Mouse (Mus musculus) forebrain, embryonic 10.5 days (tissue): ENCODE measurements around the gene Nit1. TPM values are rescaled to one million over a fixed set of nuclear protein-coding genes. Genes with fewer than 3 reads are reported as not detected.
"Not testable (repeated sequence)": the region's sequence is repeated elsewhere in the genome, so short reads cannot be mapped to it uniquely, and the experiment has no call there.

ENCODE experiments used
- DNase-seq: peaks from one replicate; pipeline ENCODE4 v3.0.0-alpha.2; 2017; ENCODE audit warnings: low spot score; ENCODE audit errors: extremely low spot score
- H3K27ac ChIP-seq: fragments of 300-500 bp; sonication (generic); 2 replicates; pipeline ENCODE4 v1.5.1; 2016; ENCODE audit warnings: mild to moderate bottlenecking
- H3K27me3 ChIP-seq: fragments of 300-500 bp; sonication (generic); 2 replicates; pipeline ENCODE4 v1.6.1; 2016; ENCODE audit warnings: mild to moderate bottlenecking; ENCODE audit not compliant: poor library complexity, severe bottlenecking
- H3K36me3 ChIP-seq: fragments of 300-500 bp; sonication (generic); replicated peaks from 2 replicates; pipeline ENCODE4 v1.6.1; 2016; ENCODE audit warnings: mild to moderate bottlenecking, moderate library complexity
- H3K4me1 ChIP-seq: fragments of 300-500 bp; sonication (generic); 2 replicates; pipeline ENCODE4 v1.6.1; 2016
- H3K4me3 ChIP-seq: fragments of 300-500 bp; sonication (generic); 2 replicates; pipeline ENCODE4 v1.5.1; 2016; ENCODE audit warnings: mild to moderate bottlenecking, moderate library complexity
- H3K9me3 ChIP-seq: fragments of 300-500 bp; sonication (generic); 2 replicates; pipeline ENCODE4 v1.6.1; 2016; ENCODE audit warnings: mild to moderate bottlenecking, moderate library complexity
- WGBS: fragments of 180-500 bp; shearing (Covaris S2); methylation state at CpG from one replicate; pipeline ENCODE4 v1.1.7; 2016; 5-methylcytosine and 5-hydroxymethylcytosine counted together
- polyA plus RNA-seq: library from polyadenylated mRNA; unstranded; fragments of >200 nt; fragmentation: Nextera tagmentation; extraction: Ambion mirVana; gene quantifications from 2 replicates; pipeline ENCODE4 v1.2.1, GENCODE M21; 2016

Gene Nit1
- polyA plus RNA-seq, 1 experiment from 2014 or later = 38.0 TPM

- no peak for DNase-seq
- Histone ChIP-seq H3K27ac (no peak overlapping the region), H3K4me3 (no peak overlapping the region), H3K36me3 (no peaks in the 10 kb centered on the region), H3K9me3 (no peaks in the 10 kb centered on the region), H3K27me3 (0 out of 2 replicates have a peak, but pooled peaks cover 4% of the 10 kb centered on the region), H3K4me1 (no peaks in the 10 kb centered on the region)
- 77% methylated on average over 2 of the region's 2 CpGs for WGBS
Measured at GRCm38 (mm10) chr1:171309321-171309720, 36.1 kb downstream of the Nit1 start.

DNA sequence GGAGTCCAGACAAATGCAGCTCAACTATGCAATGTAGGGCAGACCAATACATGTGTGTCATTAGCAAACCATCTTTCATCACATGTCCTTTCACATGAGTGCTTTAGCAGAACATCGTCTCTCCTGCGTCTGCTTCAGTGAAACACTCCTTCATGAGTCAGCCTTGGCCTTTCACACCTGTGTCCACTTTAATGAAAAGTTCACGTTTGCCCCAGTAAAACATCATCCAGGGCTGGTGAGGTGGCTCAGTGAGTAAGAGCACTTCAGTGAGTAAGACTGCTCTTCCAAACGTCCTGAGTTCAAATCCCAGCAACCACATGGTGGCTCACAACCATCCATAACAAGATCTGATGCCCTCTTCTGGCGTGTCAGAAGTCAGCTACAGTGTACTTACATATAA, 39.3 kb downstream of the Nit1 start:
- H3K9me3 ChIP-seq, H3K36me3 ChIP-seq, DNase-seq, H3K27ac ChIP-seq, H3K4me1 ChIP-seq, H3K4me3 ChIP-seq, H3K27me3 ChIP-seq: not testable (repeated sequence)
- 77% methylated on average over 5 of the region's 5 CpGs for WGBS

DNA sequence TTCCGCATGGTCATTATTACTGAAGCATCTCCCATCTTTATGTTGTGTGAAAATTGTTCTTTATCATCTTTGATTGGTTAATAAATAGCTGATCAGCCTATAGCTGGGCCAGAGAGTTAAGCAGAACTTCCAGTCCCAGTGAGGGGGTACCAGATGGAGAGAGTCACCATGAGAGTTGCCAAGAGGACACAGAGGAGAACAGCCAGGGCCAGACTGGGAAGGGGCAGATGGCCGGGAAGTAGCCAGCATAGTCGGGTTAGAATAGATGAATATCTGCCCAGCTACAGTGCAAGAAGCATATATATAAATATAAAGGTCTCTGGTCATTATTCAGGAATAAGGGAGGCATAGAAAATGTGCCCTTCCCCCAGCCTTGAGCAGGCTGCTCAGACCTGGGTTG, 47.2 kb downstream of the Nit1 start:
- DNase-seq = no peak
- H3K27me3 ChIP-seq = peaks cover 32% of the 10 kb centered on the region
- no peak overlapping the region for H3K4me3 ChIP-seq
- no peak overlapping the region for H3K27ac ChIP-seq
- no peaks in the 10 kb centered on the region for H3K36me3 ChIP-seq
- 65% methylated on average over 3 of the region's 3 CpGs for WGBS
- peaks cover 9% of the 10 kb centered on the region for H3K4me1 ChIP-seq
- no peaks in the 10 kb centered on the region for H3K9me3 ChIP-seq

GRCm38 (mm10) chr1:171295063-171295402, 50.4 kb downstream of the Nit1 start:
- H3K27ac ChIP-seq = peak overlapping the region; percentile 99
- H3K27me3 ChIP-seq = peaks cover 32% of the 10 kb centered on the region
- no peaks in the 10 kb centered on the region for H3K9me3 ChIP-seq
- H3K4me3 ChIP-seq = peak overlapping the region; percentile 84
- WGBS = 16% methylated on average over 3 of the region's 3 CpGs
- peaks cover 8% of the 10 kb centered on the region for H3K36me3 ChIP-seq
- H3K4me1 ChIP-seq = peaks cover 20% of the 10 kb centered on the region
- DNase-seq = no peak

GRCm38 (mm10) chr1:171294298-171295062, 51.0 kb downstream of the Nit1 start, which contains the start of gene Ufc1:
TSS of gene Ufc1 (minus strand) at chr1:171295024.
- peaks cover 32% of the 10 kb centered on the region for H3K27me3 ChIP-seq
- peaks cover 13% of the 10 kb centered on the region for H3K36me3 ChIP-seq
- no peaks in the 10 kb centered on the region for H3K9me3 ChIP-seq
- WGBS = under 1% methylated on average over 42 of the region's 42 CpGs
- DNase-seq = peak; percentile 86
- peaks cover 20% of the 10 kb centered on the region for H3K4me1 ChIP-seq
- H3K4me3 ChIP-seq = peak within 1 kb of the TSS; percentile 84
- H3K27ac ChIP-seq = peak within 1 kb of the TSS; percentile 99

DNA sequence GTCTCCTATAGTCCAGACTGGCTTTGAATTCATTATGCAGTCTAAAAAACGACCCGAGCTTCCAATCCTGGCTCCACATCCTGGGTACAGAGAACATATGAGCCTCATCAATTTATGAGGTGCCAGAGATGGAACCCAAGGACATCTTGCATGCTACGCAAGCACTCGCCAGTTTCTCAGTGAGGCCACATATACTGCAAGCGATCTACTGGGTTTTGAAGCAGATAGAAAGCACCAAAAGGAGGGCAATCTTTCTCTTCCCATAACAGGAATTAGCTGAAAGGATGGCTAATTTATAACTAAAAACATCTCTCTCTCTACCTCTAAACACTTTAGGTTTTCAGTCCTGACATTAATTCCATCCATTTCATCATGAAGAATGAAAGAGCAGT, 51.5 kb downstream of the Nit1 start:
- H3K36me3 ChIP-seq = peaks cover 19% of the 10 kb centered on the region
- H3K27me3 ChIP-seq = peaks cover 32% of the 10 kb centered on the region
- DNase-seq = no peak
- H3K9me3 ChIP-seq = no peaks in the 10 kb centered on the region
- peak overlapping the region; percentile 84 for H3K4me3 ChIP-seq
- H3K27ac ChIP-seq = peak overlapping the region; percentile 99
- 53% methylated on average over 5 of the region's 5 CpGs for WGBS
- H3K4me1 ChIP-seq = peaks cover 20% of the 10 kb centered on the region

DNA sequence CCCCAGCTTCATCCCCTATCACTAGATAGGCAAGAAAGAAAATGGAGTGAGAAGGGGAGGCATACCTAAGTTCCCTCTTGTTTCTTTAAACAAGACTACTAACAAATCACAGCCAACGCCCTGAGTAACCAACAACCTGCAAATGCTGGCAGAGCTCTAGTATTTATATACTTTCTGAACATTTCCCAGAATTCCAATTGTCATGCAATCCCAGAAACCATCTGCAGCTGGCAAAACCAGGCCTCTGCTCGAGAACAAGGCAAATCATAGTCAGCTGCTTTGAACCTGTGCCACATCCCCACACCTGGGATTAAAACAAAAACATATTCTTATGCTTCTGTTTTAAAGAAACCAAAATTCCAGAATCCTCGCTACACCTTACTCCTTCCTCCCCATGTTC, 52.1 kb downstream of the Nit1 start:
- Histone ChIP-seq H3K9me3 (no peaks in the 10 kb centered on the region), H3K4me3 (peak overlapping the region; percentile 84), H3K36me3 (peaks cover 24% of the 10 kb centered on the region), H3K4me1 (peaks cover 26% of the 10 kb centered on the region), H3K27me3 (peaks cover 29% of the 10 kb centered on the region), H3K27ac (no peak overlapping the region)
- DNase-seq = no peak
- 91% methylated on average over 3 of the region's 3 CpGs for WGBS

GRCm38 (mm10) chr1:171288328-171288727, 57.1 kb downstream of the Nit1 start:
- Histone ChIP-seq H3K27me3 (no peaks in the 10 kb centered on the region), H3K27ac (peak overlapping the region; percentile 100), H3K9me3 (no peaks in the 10 kb centered on the region), H3K4me3 (peak overlapping the region; percentile 97), H3K36me3 (peaks cover 61% of the 10 kb centered on the region), H3K4me1 (peaks cover 47% of the 10 kb centered on the region)
- WGBS = 67% methylated on average over 4 of the region's 4 CpGs
- DNase-seq = no peak

Other genes with a start within 250 kb of the Nit1 start
- 2.2 and 2.8 TPM in 2 replicates for gene Cfap126, start 231.7 kb downstream of the Nit1 start, polyA plus RNA-seq
- 266 and 273 TPM in 2 replicates for gene Sdhc, start 195.0 kb downstream of the Nit1 start, polyA plus RNA-seq
- 0.16 and 0.22 TPM in 2 replicates for gene Mpz, start 194.9 kb downstream of the Nit1 start, polyA plus RNA-seq
- 5.4 and 7.3 TPM in 2 replicates for gene Pcp4l1, start 149.4 kb downstream of the Nit1 start, polyA plus RNA-seq
- 0.12 and 0.24 TPM in 2 replicates for gene Nr1i3, start 131.7 kb downstream of the Nit1 start, polyA plus RNA-seq
- gene Tomm40l, start 123.1 kb downstream of the Nit1 start, polyA plus RNA-seq = 31.0 and 37.2 TPM in 2 replicates
- 2.9 and 4.2 TPM in 2 replicates for gene Apoa2, start 120.6 kb downstream of the Nit1 start, polyA plus RNA-seq
- 12.0 and 12.1 TPM in 2 replicates for gene Fcer1g, start 111.3 kb downstream of the Nit1 start, polyA plus RNA-seq
- 9.3 and 10.8 TPM in 2 replicates for gene Adamts4, start 95.2 kb downstream of the Nit1 start, polyA plus RNA-seq
- gene Ndufs2, start 94.3 kb downstream of the Nit1 start, polyA plus RNA-seq = 270 and 274 TPM in 2 replicates
- 60.5 and 65.2 TPM in 2 replicates for gene B4galt3, start 75.3 kb downstream of the Nit1 start, polyA plus RNA-seq
- gene Ppox, start 64.5 kb downstream of the Nit1 start, polyA plus RNA-seq = 51.5 and 58.0 TPM in 2 replicates
- 94.1 and 95.9 TPM in 2 replicates for gene Usp21, start 57.7 kb downstream of the Nit1 start, polyA plus RNA-seq
- gene Ufc1, start 50.6 kb downstream of the Nit1 start, polyA plus RNA-seq = 94.3 and 98.6 TPM in 2 replicates
- 41.8 and 46.5 TPM in 2 replicates for gene Dedd, start 16.5 kb downstream of the Nit1 start, polyA plus RNA-seq
- gene Pfdn2, start within 50 bp of the Nit1 start, polyA plus RNA-seq = 158 and 159 TPM in 2 replicates
- 2.7 and 2.8 TPM in 2 replicates for gene Klhdc9, start 15.2 kb upstream of the Nit1 start, polyA plus RNA-seq
- 0.92 and 0.94 TPM in 2 replicates for gene Nectin4, start 24.5 kb upstream of the Nit1 start, polyA plus RNA-seq
- gene Arhgap30, start 43.3 kb upstream of the Nit1 start, polyA plus RNA-seq = 0.74 and 0.91 TPM in 2 replicates
- gene Usf1, start 65.7 kb upstream of the Nit1 start, polyA plus RNA-seq = 128 and 132 TPM in 2 replicates
- 6.1 and 6.5 TPM in 2 replicates for gene Tstd1, start 73.2 kb upstream of the Nit1 start, polyA plus RNA-seq
- 16.2 and 16.5 TPM in 2 replicates for gene F11r, start 91.9 kb upstream of the Nit1 start, polyA plus RNA-seq
- gene Alyref2, start 157.8 kb upstream of the Nit1 start, polyA plus RNA-seq = 8.0 and 8.5 TPM in 2 replicates
- not detected in 2 replicates for gene Itln1, start 189.6 kb upstream of the Nit1 start, polyA plus RNA-seq
- gene Cd244a, start 213.5 kb upstream of the Nit1 start, polyA plus RNA-seq = not detected in 2 replicates